Mouse (Mus musculus): ENCODE measurements at regions not wholly inside any gene's neighbourhood (a gene's known extent, or its start where the extent isn't known, plus 50 kb on each side); places are given as distances from the start of the nearest gene placed in this dataset.

DNA sequence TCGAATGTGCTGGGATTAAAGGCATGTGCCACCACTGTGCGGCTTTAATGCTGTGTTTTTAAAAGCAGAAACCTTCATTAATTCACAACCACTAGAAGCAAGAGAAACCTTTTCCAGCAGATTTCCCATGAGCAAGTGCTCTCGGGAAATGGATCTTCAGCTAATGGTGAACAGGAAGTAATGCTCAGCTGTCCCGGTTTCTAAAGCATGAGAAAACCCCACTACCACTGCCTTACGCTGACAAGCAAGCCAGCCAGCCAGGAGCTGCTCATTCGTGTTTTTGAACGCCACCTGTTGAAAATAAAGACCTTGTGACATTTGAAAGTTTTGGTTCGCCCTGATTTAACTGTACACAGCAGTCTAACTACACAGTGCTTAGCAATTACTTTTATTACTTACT lies 1324.7 kb upstream of the Zeb2 start:
- Histone ChIP-seq H3K9me3 (ENCODE audit: control insufficient read depth, low read length) (no peaks in the 10 kb centered on the region), H3K27ac (replicated peaks; ENCODE audit: low read depth, low read length) (no peak overlapping the region), H3K4me3 (replicated peaks; ENCODE audit: low read length) (no peak overlapping the region), H3K27me3 (ENCODE audit: control insufficient read depth, insufficient read depth, low read length) (no peaks in the 10 kb centered on the region), H3K36me3 (ENCODE audit: control insufficient read depth, insufficient read depth, low read length) (no peaks in the 10 kb centered on the region), H3K4me2 (replicated peaks; ENCODE audit: low read depth, low read length, severe bottlenecking) (no peak overlapping the region), H3K9ac (ENCODE audit: low read depth, low read length, severe bottlenecking) (no peak overlapping the region), H3K4me1 (ENCODE audit: control insufficient read depth, insufficient read depth, low read length) (peaks cover 14% of the 10 kb centered on the region)
- DNase-seq (ENCODE audit: low spot score) (no peak), ATAC-seq (ENCODE audit: low FRiP score, low read depth) (no peak)
- TF ChIP-seq POLR2A (IDR thresholded peaks at IDR 0.05; ENCODE audit: borderline replicate concordance, extremely low read depth, insufficient read depth, insufficient read length): no peak
- 66% methylated on average over 8 of the region's 8 CpGs for WGBS

GRCm38 (mm10) chr2:46441348-46441747 lies 1324.2 kb upstream of the Zeb2 start:
- peaks cover 14% of the 10 kb centered on the region for H3K4me1 ChIP-seq (ENCODE audit: control insufficient read depth, insufficient read depth, low read length)
- no peak for ATAC-seq (ENCODE audit: low FRiP score, low read depth)
- no peaks in the 10 kb centered on the region for H3K9me3 ChIP-seq (ENCODE audit: control insufficient read depth, low read length)
- H3K27me3 ChIP-seq (ENCODE audit: control insufficient read depth, insufficient read depth, low read length): no peaks in the 10 kb centered on the region
- H3K4me3 ChIP-seq (replicated peaks; ENCODE audit: low read length): no peak overlapping the region
- H3K4me2 ChIP-seq (replicated peaks; ENCODE audit: low read depth, low read length, severe bottlenecking): no peak overlapping the region
- no peak for TF ChIP-seq POLR2A (IDR thresholded peaks at IDR 0.05; ENCODE audit: borderline replicate concordance, extremely low read depth, insufficient read depth, insufficient read length)
- no peaks in the 10 kb centered on the region for H3K36me3 ChIP-seq (ENCODE audit: control insufficient read depth, insufficient read depth, low read length)
- 95% methylated on average over 5 of the region's 5 CpGs for WGBS
- H3K9ac ChIP-seq (ENCODE audit: low read depth, low read length, severe bottlenecking): no peak overlapping the region
- no peak overlapping the region for H3K27ac ChIP-seq (replicated peaks; ENCODE audit: low read depth, low read length)
- no peak for DNase-seq (ENCODE audit: low spot score)

GRCm38 (mm10) chr2:46440038-46440437 lies 1322.8 kb upstream of the Zeb2 start:
- ATAC-seq (ENCODE audit: low FRiP score, low read depth) (no peak), DNase-seq (ENCODE audit: low spot score) (no peak)
- TF ChIP-seq POLR2A (IDR thresholded peaks at IDR 0.05; ENCODE audit: borderline replicate concordance, extremely low read depth, insufficient read depth, insufficient read length): no peak
- Histone ChIP-seq H3K27me3 (ENCODE audit: control insufficient read depth, insufficient read depth, low read length) (no peaks in the 10 kb centered on the region), H3K9ac (ENCODE audit: low read depth, low read length, severe bottlenecking) (no peak overlapping the region), H3K4me3 (replicated peaks; ENCODE audit: low read length) (no peak overlapping the region), H3K4me2 (replicated peaks; ENCODE audit: low read depth, low read length, severe bottlenecking) (no peak overlapping the region), H3K9me3 (ENCODE audit: control insufficient read depth, low read length) (no peaks in the 10 kb centered on the region), H3K27ac (replicated peaks; ENCODE audit: low read depth, low read length) (no peak overlapping the region), H3K36me3 (ENCODE audit: control insufficient read depth, insufficient read depth, low read length) (no peaks in the 10 kb centered on the region), H3K4me1 (ENCODE audit: control insufficient read depth, insufficient read depth, low read length) (peaks cover 14% of the 10 kb centered on the region)
- 75% methylated on average over 2 of the region's 2 CpGs for WGBS

DNA sequence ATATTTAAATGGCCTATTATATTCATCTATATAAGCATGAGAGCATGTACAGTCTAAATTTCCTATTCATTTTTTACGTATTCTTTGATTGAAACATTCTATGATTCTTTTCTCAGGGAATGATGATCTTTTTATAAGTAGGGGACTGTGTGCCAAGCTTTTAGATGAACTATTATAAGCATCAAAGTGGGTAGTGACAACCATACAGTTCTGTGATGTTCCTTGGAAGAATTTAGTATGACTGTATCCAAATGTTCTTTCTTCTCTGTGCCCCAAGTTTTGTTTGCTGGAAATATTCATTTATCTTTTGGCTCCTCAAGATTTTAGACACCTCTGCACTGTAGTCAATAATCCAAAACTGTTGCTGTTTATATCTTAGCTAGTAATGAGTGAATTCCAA lies 1301.1 kb upstream of the Zeb2 start:
- Histone ChIP-seq H3K27ac (replicated peaks; ENCODE audit: low read depth, low read length) (no peak overlapping the region), H3K9me3 (ENCODE audit: control insufficient read depth, low read length) (no peaks in the 10 kb centered on the region), H3K4me3 (replicated peaks; ENCODE audit: low read length) (no peak overlapping the region), H3K36me3 (ENCODE audit: control insufficient read depth, insufficient read depth, low read length) (no peaks in the 10 kb centered on the region), H3K9ac (ENCODE audit: low read depth, low read length, severe bottlenecking) (no peak overlapping the region), H3K4me2 (replicated peaks; ENCODE audit: low read depth, low read length, severe bottlenecking) (no peak overlapping the region), H3K4me1 (ENCODE audit: control insufficient read depth, insufficient read depth, low read length) (no peaks in the 10 kb centered on the region), H3K27me3 (ENCODE audit: control insufficient read depth, insufficient read depth, low read length) (no peaks in the 10 kb centered on the region)
- DNase-seq (ENCODE audit: low spot score): no peak
- WGBS: 93% methylated on average over 1 of the region's 1 CpGs
- TF ChIP-seq POLR2A (IDR thresholded peaks at IDR 0.05; ENCODE audit: borderline replicate concordance, extremely low read depth, insufficient read depth, insufficient read length): no peak
- ATAC-seq (ENCODE audit: low FRiP score, low read depth): no peak

DNA sequence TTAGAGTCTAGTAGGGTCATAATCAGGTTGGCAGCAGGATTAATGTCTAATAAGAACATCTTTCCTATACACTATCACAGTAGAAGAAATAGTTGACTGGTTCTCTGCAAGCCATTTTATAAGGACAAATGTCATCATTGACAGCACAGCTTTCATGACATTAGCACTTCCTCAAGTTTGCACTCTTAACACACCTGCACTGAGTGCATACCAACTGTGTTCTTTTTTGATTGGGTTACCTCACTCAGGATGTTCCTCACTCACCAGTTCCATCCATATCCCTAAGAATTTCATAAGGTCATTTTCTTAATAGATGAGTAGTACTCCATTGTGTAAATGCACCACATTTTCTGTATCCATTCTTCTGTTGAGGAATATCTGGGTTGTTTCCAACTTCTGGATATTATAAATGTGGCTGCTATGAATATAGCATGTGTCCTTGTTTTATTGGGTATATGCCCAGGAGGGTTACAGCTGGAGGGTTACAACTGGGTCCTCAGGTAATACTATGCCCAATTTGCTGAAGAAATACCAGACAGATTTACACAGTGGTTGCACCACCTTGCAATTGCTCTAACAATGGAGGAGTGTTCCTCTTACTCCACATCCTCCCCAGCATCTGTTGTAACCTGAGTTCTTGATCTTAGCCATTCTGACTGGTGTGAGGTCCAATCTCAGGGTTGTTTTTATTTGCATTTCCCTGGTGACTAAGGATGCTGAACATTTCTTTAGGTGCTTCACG lies 1285.3 kb upstream of the Zeb2 start:
- WGBS: 89% methylated on average over 1 of the region's 1 CpGs
- H3K36me3 ChIP-seq (ENCODE audit: control insufficient read depth, insufficient read depth, low read length): no peaks in the 10 kb centered on the region
- H3K27ac ChIP-seq (replicated peaks; ENCODE audit: low read depth, low read length): no peak overlapping the region
- no peaks in the 10 kb centered on the region for H3K9me3 ChIP-seq (ENCODE audit: control insufficient read depth, low read length)
- DNase-seq (ENCODE audit: low spot score) (no peak), ATAC-seq (ENCODE audit: low FRiP score, low read depth) (no peak)
- TF ChIP-seq POLR2A (IDR thresholded peaks at IDR 0.05; ENCODE audit: borderline replicate concordance, extremely low read depth, insufficient read depth, insufficient read length): no peak
- H3K9ac ChIP-seq (ENCODE audit: low read depth, low read length, severe bottlenecking): no peak overlapping the region
- no peak overlapping the region for H3K4me3 ChIP-seq (replicated peaks; ENCODE audit: low read length)
- no peak overlapping the region for H3K4me2 ChIP-seq (replicated peaks; ENCODE audit: low read depth, low read length, severe bottlenecking)
- H3K4me1 ChIP-seq (ENCODE audit: control insufficient read depth, insufficient read depth, low read length): no peaks in the 10 kb centered on the region
- no peaks in the 10 kb centered on the region for H3K27me3 ChIP-seq (ENCODE audit: control insufficient read depth, insufficient read depth, low read length)

Data from limb, embryonic 14.5 days (tissue).